Mouse (Mus musculus) T-helper 1 cell (primary cell): ENCODE measurements around the gene Fam84a.

Experiments used
- in situ Hi-C: fragments of 300-600 bp; cut with MboI, MseI; formaldehyde crosslinking; loops from one replicate; pipeline ENCODE4 v1.15.1; 2025; ENCODE audit warnings: high pct_unique_total_duplicates

Gene Fam84a

DNA sequence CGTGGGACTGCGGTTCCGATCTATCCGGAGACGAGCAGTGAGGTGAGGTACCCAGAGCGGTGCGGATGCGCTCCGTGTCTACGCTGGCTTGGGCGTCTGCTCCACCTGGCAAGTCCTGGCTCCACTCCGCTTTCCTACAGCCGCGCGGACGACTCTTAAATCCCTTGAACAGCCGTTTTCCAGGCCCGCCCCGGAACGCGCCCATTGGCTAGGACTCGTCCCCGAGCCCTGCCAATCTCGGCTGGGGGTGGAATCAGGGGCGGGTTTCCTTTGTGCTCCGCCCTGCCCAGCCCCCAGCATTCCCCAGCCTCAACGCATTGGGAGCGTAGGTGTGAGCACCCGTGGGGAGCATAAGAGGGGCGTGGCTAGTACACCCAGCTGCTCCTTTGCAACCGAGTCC lies at the start of gene Fam84a:
TSS of gene Fam84a (minus strand) at position 134 of the 400 bp plus-strand sequence.
- in situ Hi-C loops, result loop anchor here (10.0 kb wide), 1 partner anchor 1157 kb away; no protein-coding TSS in a partner anchor

DNA sequence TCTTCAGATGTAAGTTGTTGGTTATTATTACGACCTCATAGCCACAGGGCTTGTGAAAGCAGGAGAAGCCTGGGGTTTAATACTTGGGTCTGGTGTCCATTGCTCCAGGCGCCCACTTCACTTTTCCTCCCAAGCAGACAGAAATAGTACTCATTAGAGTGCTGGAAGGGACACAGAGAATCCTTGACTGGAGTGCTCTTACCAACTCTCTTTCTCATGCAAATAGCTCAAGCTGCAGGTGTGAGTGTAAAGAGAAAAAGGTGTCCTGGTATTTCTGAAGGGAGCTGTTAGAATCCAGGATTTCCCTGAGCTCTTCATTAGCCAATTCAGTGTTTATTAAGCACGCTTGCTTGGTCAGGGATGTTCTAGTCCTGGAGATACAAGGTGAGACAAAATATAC lies 43.6 kb upstream of the Fam84a start:
- in situ Hi-C loops, result no loop called here

DNA sequence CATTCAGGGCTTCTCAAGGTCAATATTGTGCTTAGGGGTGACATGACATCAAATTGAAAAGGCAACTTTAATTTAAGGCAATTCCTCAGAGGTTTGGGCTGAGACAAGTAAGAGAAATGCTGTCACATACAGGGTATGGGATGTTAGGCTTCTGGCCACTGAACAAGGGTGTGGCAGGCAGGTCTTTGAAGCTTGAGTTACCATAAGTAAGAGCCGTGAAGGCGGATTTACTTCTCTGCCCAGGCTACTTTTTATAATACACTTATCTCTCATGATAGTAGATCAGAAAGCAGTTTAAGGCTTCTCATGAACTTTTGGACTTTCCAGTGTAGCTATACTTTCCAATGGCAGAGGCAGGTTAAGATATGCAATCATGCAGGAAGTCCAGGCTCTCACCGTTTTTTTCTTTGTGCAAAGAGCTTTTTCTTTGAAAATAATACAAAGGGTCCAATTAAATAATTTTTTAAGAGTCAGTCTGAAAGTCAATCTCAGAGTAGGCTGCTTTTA lies 34.9 kb upstream of the Fam84a start:
- in situ Hi-C loops, result no loop called here

DNA sequence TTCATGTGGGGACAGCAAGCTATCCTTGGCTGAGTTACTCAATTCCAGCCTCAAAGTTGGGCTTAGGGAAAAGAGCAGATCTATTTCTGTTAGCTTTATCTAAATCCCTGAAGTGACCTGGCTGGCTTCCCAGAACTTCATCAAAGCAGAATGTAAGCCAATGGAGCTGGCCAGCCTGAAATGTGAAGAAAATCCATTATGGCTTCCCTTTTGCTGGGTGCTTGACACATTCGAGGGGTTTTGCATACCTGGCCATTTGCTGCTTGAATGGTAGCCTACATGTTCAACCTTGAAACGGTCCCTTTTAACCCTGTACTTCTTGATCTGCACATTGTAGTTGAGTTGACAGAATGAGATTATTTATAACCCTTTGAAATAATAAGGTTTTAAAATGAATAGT lies 13.9 kb upstream of the Fam84a start:
- in situ Hi-C loops, result no loop called here

DNA sequence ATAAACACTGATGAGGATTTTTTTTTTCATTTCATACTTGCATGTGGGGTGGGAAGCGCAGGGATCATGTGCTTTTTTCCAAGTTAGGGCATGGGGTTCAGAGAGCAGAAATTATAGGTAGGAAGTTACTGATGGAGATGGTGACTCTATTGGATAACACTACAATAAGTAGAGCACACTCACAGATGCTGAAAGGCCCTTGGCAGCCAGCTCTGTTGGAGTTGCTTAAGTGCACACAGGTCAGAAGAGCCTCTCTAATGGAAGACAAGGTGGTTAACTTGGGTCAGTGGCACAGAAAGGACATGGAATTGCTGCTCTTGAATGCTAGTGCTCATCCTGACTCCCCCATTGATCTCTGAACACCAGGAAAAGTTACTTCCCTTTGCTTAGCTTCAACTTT lies 13.1 kb upstream of the Fam84a start:
- in situ Hi-C loops, result no loop called here

DNA sequence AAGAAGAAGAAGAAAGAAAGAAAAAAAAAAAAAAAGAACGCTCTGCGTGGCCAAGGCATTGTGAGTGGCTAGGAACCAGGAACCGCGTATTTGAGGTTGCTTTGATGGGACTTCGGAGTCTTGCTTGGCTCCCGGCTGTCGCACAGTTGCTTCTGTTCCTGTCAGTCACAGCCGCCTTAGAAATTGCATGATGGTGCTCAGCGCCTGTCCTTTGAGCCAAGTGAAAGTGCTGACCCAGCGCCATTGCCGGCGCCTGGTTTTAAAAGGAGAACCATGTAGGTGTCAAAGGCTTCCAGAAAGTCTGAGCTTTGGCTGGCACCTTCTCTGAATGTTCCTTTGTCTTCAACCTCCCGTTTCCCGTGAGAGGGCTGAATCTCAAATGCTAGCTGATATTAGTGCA lies 572 bp upstream of the Fam84a start:
- in situ Hi-C loops, result loop anchor here (10.0 kb wide), 1 partner anchor 1158 kb away; no protein-coding TSS in a partner anchor

DNA sequence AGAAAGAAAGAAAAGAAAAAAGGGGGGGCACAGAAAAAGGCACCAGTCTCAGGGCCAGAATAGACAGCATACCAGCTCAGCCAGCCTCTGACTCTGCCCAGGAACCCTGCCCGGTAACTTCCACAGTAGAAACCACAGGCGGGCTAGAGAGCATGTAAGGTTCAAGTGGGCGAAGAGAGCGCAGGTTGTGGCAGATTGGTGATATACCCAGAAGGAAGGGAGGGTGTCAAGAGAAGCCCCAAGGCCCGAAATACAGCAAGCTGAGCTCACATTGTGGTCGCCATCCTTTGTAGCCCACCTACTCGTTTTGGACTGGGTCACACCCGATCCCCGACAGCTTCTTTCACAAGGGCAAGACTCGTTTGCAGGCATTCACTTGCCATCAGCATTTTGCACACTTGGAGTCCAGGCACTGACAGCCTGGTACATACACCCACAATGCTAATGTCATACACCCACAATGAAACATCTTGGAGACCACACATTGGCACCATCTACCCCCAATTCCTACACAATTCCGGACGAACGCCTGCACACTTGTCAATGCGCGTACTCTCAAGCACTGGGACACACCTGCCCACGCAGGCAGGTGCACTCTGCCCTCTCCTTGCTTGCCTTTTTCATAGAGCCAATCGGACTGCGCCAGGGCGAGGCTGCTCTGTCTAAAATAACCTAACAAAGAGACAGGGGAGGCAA lies 770 bp downstream of the Fam84a start:
- in situ Hi-C loops, result loop anchor here (10.0 kb wide), 1 partner anchor 1156 kb away; no protein-coding TSS in a partner anchor

DNA sequence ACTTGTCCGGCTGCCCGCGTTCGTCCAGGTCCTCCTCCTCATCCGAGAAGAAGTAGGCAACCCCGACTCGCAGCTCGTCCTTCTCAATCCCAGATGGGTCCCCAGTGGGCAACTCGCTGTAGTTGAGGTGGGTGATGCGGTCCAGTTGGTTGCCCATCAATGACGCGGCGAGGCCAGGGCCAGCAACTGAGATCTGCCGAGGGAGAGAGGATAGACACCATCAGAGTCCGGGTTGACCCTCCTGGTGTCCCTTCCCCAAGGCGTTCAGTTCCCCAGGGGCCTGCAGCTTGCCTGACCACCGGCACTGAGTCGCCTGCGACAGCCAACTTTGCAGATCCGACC lies 1.3 kb downstream of the Fam84a start:
- in situ Hi-C loops, result loop anchor here (10.0 kb wide), 1 partner anchor 1156 kb away; no protein-coding TSS in a partner anchor

DNA sequence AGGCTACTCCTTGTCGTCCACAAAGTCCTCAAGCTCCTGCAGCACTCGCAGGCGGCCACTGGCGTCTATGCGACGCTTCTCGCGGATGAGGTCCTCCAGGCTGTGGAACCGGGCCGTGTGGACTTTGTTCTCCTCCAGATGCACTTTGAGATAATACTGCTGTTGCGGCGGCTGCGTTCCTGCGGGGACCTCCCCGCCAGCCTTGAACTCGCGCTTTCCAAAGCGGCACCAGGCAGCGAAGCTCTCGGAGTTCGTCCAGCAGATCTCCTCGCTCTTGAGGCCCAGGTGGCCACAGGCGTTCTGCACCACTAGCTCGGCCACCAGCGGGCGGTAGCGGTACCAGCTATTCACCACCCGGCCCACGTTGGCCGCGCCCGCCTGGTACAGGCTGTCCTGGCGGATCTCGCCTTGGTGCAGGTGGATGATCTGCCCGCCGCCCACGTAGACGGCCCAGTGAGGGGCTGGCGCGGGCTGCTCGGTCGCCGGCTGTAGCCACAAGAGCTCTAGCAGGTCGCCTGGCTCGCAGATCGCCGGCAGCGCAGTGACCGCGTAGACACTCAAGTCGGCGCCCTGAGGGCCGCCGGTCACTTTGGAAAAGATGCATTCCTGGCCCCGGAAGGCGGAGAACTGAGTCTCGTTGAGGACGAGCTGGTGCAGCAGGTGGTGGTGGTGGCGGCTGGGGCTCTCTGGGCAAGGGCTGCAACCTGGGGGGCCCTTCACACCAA lies 1.8 kb downstream of the Fam84a start:
- in situ Hi-C loops, result loop anchor here (10.0 kb wide), 1 partner anchor 1155 kb away; no protein-coding TSS in a partner anchor

DNA sequence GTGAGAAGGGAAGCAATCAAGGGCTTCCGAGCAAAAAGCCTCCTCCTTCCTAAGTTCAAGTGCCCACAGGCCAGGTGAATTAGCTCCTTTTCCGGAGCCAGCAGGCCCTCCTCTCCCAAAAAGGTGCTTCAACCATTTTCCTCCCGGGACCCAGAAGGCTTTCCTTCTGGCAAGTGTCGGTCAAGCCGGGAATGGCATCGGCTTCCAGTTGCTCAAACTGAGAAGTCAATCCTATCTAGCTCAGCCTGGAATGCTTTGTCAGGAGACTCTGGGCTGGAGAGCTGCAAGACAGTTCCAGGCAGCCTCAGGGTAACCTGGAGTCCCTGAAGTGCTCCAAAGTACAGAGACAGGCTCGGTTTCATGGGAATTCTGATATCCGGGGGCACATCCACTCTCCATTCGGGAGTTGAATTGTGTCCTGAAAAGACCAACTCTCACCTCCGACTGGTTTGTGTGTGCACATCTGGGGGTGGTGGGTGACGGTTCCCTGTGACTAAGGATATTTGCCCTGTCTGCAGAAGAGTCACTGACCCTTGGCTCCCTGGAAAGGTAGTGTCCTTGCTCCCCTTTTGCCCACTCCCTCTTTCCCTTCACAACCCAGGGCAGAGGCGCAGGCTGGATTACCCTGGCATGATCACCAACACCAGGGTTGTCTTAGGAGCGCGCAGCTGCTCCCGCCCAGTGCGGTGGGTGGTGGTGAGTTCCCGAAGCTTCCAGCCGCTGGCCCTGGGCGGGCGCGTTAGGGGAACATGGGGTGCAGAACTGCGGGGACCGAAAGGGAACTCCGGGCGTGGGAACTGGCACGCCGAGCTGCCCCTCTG lies 2.6 kb downstream of the Fam84a start:
- in situ Hi-C loops, result no loop called here

DNA sequence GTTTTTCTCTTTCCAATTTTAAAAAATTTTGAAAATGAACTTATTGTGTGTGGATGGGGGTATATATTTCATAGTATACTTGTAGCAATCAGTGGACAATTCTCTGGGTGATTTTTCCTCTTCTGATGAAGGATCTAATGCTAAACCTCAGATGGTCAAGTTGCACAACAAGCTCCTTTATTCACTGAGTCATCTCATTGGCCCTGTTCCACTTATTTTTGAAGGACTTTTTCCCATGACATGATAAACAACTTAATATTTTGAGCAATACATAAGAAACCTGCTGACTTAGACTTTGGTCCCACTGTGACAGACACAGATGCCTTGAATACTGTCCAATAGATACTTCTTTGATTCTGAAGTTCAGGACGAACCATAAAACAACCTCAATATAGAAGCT lies 14.8 kb downstream of the Fam84a start:
- in situ Hi-C loops, result no loop called here

DNA sequence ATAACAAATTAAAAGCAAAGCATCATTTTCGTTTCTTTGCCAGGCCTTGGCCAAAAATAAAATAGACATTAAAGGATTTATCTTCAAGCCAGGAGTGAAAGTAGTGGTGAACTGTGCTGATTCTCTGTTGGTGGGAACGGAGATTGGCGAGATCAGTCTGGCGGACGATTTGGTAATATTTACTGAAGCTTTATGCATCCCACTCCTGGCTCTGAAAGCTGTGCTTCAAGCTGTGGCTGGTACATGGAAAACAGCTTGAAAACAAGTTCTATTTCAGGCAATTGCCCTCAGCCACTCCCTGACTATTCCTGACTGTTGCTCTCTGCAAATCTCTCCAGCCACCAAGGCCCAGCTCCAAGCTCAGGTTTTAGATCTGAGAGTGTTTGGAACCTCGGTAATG lies 37.1 kb downstream of the Fam84a start:
- in situ Hi-C loops, result no loop called here

DNA sequence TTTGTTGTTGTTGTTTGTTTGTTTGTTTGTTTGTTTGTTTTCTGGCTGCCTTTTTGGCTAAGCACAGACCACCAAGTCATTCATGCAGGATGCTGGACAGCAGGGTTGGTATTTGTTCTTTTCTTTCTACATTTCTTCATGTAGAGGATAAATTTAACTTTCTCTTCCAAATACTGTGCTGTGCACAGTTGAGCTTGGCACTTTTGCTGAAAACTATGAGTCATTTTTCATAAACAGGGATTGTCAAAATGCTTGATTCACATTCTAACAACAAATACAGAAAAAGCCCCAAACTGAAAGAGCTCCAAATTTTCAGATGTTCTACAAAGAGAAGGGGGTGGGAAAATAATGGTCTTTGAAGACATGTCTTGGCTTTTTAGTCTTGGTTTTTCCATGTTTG lies 54.9 kb downstream of the Fam84a start:
- in situ Hi-C loops, result no loop called here
